Mouse (Mus musculus): ENCODE results near the gene Cyp4v3. TPM values are rescaled to one million over a fixed set of nuclear protein-coding genes. Genes with fewer than 3 reads are reported as not detected.
A peak's percentile ranks its signal among the peaks of the same experiment; 100 is the strongest.

Cyp4v3 gene
- 1.1 and 1.6 TPM in 2 replicates for polyA plus RNA-seq (2016; fragmentation: Nextera tagmentation; extraction: Ambion mirVana)

DNA sequence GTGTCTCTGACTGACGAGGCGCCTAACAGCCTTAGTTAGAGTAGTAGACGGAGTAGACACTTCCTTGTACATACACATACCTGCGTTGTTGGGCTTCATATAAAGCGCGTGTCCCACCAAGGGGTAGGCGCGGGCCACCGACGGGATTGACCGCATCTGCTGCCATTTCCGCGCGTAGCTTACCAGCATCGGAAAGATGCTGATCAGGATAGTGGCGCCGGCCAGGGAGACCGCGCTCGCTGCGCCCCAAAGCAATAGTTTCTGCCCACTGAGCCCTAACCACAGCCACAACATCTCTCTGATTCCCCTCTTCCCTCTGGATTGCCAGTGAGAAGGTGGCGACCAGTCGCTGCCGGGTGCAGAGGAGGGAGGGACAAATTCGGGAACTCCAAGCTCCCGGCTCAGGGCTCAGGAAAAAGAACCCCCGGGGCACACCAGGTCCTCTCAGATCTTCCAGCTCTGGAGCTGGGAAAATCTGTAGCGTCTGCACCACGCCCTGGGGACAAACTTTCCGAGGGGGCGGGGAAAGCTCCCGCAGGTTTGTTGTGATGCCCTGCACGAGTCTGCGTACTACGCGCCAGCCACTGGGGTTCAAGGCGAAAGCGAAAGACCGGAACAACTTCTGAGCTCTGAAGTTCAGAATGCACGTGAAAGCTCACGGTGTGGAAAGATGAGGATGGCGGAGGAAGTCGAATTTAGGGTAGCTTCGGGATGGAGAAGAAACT, at the start of gene Cyp4v3:
TSS of gene Cyp4v3 (minus strand) at position 532 of the 725 bp plus-strand sequence.
- WGBS, result under 1% methylated on average over 43 of the region's 44 CpGs
- ATAC-seq (ENCODE audit: insufficient number of reproducible peaks, insufficient read depth, low FRiP score, low TSS enrichment, low read depth), result peak; percentile 43; the same call in 1 of the 2 replicates
- no peak within 1 kb of the TSS for H3K27ac ChIP-seq

DNA sequence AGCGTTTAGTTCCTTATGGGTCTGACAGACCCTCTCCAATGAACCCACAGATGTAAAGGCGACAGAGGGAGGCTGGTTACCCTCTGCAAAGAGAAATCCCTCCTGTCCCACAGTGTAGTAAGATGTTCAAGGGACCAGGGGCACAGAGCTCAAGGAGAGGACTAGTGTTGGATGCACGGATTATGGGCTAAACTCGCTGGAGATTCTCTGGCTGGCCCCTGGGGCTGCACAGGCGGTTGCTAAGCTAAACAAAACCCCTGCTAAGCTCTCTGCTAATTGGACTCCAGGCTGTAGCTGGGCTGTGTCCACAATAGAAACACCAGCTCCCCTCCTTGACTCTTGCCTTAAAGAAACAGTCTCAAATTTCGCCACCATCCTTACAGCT, 48.9 kb upstream of the Cyp4v3 start, which contains the start of gene Fam149a:
TSS of gene Fam149a (minus strand) at position 329 of the 385 bp plus-strand sequence.
- H3K4me2 ChIP-seq, result peak within 1 kb of the TSS; percentile 88
- peaks cover 15% of the 10 kb centered on the region for H3K4me1 ChIP-seq (replicated peaks)
- peak within 1 kb of the TSS; percentile 46 for H3K4me3 ChIP-seq (replicated peaks)
- no peak within 1 kb of the TSS for H3K27ac ChIP-seq
- H3K9me3 ChIP-seq, result no peaks in the 10 kb centered on the region
- no peaks in the 10 kb centered on the region for H3K36me3 ChIP-seq
- peak within 1 kb of the TSS; percentile 66 for H3K9ac ChIP-seq (replicated peaks)
- peak; percentile 56; the same call in 1 of the 2 replicates for ATAC-seq (ENCODE audit: insufficient number of reproducible peaks, insufficient read depth, low FRiP score, low TSS enrichment, low read depth)
- WGBS, result 4% methylated on average over 6 of the region's 6 CpGs
- H3K27me3 ChIP-seq, result peaks cover 18% of the 10 kb centered on the region

More for the DNA sequence above, at the start of gene Cyp4v3:
- peak within 1 kb of the TSS; percentile 83 for H3K4me2 ChIP-seq
- H3K36me3 ChIP-seq, result no peaks in the 10 kb centered on the region
- H3K4me1 ChIP-seq (replicated peaks), result 0 out of 2 replicates have a peak, but pooled peaks cover 2% of the 10 kb centered on the region
- H3K27me3 ChIP-seq, result no peaks in the 10 kb centered on the region
- H3K9ac ChIP-seq (replicated peaks), result peak within 1 kb of the TSS; percentile 67
- H3K9me3 ChIP-seq, result no peaks in the 10 kb centered on the region
- H3K4me3 ChIP-seq (replicated peaks), result peak within 1 kb of the TSS; percentile 60

DNA sequence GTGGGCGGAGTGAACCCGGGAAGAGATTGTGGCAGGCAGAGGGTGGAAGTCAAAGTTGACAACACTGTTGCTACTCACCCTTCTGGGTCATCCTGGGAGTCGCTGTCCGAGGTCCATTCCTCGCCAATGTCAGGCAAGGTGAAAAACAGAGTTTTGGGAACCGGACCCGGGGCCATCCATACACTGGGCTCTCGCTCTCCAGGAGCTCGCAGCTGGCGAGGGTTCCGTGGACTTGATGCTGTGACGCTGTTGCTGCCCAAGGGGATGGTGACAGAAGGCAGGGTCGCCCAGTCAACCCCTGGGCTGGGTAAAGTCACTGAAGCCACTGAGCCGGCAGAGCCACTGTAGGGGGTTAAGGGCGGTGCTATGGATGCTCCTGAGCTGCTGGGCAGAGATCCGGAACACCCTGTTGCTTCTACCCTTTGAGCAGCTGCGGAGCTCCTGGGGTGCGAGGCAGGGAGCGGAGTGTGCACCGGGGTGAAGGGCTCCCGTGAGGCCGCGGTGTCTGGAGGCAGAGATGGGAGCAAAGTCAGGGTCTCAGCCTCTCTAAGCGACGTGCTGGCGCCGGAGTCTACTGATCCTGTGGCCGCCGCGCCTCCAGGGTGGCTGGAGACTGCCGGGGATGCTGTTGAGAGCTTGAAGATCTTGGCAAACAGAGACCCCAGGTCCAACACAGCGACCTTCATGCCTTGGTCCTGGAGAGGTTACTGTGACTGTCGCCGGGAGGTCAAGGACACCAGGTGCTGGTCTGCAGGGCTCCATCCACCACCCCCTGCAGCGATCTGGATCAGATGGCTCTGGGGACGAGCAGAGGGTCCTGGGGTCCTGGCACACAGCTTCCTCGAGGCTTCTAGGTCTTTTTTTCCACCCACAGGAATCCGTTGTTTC, 48.3 kb upstream of the Cyp4v3 start:
- Histone ChIP-seq H3K4me3 (replicated peaks) (peak overlapping the region; percentile 46), H3K4me2 (peak overlapping the region; percentile 88), H3K9me3 (no peaks in the 10 kb centered on the region), H3K27me3 (peaks cover 18% of the 10 kb centered on the region), H3K9ac (replicated peaks) (peak overlapping the region; percentile 66), H3K36me3 (no peaks in the 10 kb centered on the region), H3K27ac (no peak overlapping the region), H3K4me1 (replicated peaks) (peaks cover 15% of the 10 kb centered on the region)
- no peak for ATAC-seq (ENCODE audit: insufficient number of reproducible peaks, insufficient read depth, low FRiP score, low TSS enrichment, low read depth)
- WGBS, result 2% methylated on average over 38 of the region's 38 CpGs

DNA sequence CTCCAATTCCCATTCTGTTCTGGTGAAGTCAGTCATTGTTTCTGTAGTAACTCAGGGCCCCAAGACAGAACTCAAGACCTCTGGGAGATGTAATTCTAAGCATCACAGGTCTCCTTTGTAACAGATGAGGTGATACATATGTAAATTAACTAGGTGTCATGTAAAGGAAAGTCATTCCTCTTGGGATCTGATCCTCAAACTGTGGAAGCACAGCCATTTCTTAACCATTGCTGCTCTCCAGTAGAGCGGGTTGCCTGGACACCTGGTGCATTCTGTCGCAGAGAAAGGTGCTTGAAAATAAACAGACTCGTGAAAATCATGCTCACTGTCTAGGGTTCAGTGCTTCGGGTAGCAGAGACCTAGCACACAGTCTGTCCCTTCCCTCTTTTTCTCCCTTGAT, 47.6 kb upstream of the Cyp4v3 start:
- WGBS, result 24% methylated on average over 4 of the region's 4 CpGs
- H3K36me3 ChIP-seq, result no peaks in the 10 kb centered on the region
- H3K9ac ChIP-seq (replicated peaks), result no peak overlapping the region
- peak overlapping the region; percentile 46; the same call in 1 of the 2 replicates for H3K4me3 ChIP-seq (replicated peaks)
- no peaks in the 10 kb centered on the region for H3K9me3 ChIP-seq
- peak overlapping the region; percentile 88 for H3K4me2 ChIP-seq
- no peak overlapping the region for H3K27ac ChIP-seq
- peaks cover 18% of the 10 kb centered on the region for H3K27me3 ChIP-seq
- peaks cover 15% of the 10 kb centered on the region for H3K4me1 ChIP-seq (replicated peaks)
- no peak for ATAC-seq (ENCODE audit: insufficient number of reproducible peaks, insufficient read depth, low FRiP score, low TSS enrichment, low read depth)

DNA sequence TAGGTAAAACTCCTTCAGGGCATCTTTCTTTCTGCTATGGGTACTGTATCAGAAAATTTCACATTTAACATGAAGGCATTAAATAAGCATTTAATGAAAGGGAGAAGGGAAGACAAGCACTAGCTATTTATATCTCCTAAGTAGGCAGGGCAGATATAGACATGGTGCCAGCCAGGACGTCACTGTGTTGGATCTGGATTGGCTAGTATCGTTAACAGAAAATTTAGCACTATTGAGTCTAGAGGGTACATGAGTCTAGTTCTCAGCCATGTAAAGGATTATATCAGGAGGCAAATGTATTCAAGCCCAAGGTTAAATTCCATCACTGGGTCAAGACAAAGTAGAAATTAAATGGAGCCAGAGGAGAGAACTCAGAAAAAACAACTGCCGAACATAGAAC, 41.1 kb upstream of the Cyp4v3 start:
- ATAC-seq (ENCODE audit: insufficient number of reproducible peaks, insufficient read depth, low FRiP score, low TSS enrichment, low read depth), result no peak
- no peaks in the 10 kb centered on the region for H3K36me3 ChIP-seq
- H3K27me3 ChIP-seq, result no peaks in the 10 kb centered on the region
- no peak overlapping the region for H3K27ac ChIP-seq
- H3K4me2 ChIP-seq, result no peak overlapping the region
- 80% methylated on average over 3 of the region's 3 CpGs for WGBS
- 0 out of 2 replicates have a peak, but pooled peaks cover 5% of the 10 kb centered on the region for H3K4me1 ChIP-seq (replicated peaks)
- no peaks in the 10 kb centered on the region for H3K9me3 ChIP-seq
- no peak overlapping the region for H3K4me3 ChIP-seq (replicated peaks)
- H3K9ac ChIP-seq (replicated peaks), result no peak overlapping the region

DNA sequence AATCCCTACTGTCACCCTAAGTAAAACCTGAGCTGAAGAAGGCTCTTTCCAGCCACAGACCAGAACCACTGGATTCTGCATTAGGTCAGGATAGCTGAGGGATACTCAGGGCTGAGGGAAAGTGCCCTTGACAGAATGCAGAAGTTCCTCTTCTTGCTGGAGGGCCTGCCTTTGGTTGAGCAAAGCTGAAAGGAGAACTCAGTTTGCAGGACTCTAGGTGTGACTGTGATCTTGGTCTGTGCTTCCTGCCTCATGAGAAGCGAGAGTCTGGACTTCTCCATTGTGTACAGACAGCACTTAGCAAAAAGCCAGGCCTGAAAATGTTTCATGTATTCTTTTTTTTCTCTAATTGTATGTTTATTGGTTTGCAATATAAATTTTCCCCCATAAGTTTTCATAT, 34.1 kb upstream of the Cyp4v3 start:
- Histone ChIP-seq H3K36me3 (no peaks in the 10 kb centered on the region), H3K4me2 (no peak overlapping the region), H3K4me1 (replicated peaks) (0 out of 2 replicates have a peak, but pooled peaks cover 4% of the 10 kb centered on the region), H3K4me3 (replicated peaks) (no peak overlapping the region), H3K27me3 (no peaks in the 10 kb centered on the region), H3K9ac (replicated peaks) (no peak overlapping the region), H3K27ac (no peak overlapping the region), H3K9me3 (no peaks in the 10 kb centered on the region)
- no peak for ATAC-seq (ENCODE audit: insufficient number of reproducible peaks, insufficient read depth, low FRiP score, low TSS enrichment, low read depth)
- 92% methylated on average over 1 of the region's 1 CpGs for WGBS

DNA sequence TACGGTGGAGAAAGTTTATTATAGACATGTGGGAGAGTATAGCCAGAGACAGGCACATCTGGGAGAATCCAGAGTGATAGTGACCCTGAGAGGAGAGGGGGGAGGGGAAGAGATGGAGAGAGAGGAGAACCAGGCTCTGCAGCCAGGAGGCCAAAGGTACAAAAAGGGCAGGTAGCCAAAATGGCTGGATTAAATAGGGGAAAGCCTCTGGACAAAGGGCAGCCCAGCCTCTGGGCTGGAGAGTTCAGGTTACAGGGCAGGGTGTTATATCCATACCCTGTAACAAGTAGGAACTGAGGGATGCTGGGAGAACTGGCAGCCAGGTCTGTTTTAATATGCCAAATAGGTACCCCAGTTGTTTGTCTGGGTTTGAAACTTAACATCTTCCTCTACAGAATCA, 30.2 kb upstream of the Cyp4v3 start:
- H3K9ac ChIP-seq (replicated peaks), result no peak overlapping the region
- no peaks in the 10 kb centered on the region for H3K36me3 ChIP-seq
- no peak overlapping the region for H3K4me3 ChIP-seq (replicated peaks)
- 84% methylated on average over 1 of the region's 1 CpGs for WGBS
- ATAC-seq (ENCODE audit: insufficient number of reproducible peaks, insufficient read depth, low FRiP score, low TSS enrichment, low read depth), result no peak
- no peaks in the 10 kb centered on the region for H3K27me3 ChIP-seq
- 0 out of 2 replicates have a peak, but pooled peaks cover under 1% of the 10 kb centered on the region for H3K4me1 ChIP-seq (replicated peaks)
- no peak overlapping the region for H3K27ac ChIP-seq
- H3K9me3 ChIP-seq, result no peaks in the 10 kb centered on the region
- H3K4me2 ChIP-seq, result no peak overlapping the region

DNA sequence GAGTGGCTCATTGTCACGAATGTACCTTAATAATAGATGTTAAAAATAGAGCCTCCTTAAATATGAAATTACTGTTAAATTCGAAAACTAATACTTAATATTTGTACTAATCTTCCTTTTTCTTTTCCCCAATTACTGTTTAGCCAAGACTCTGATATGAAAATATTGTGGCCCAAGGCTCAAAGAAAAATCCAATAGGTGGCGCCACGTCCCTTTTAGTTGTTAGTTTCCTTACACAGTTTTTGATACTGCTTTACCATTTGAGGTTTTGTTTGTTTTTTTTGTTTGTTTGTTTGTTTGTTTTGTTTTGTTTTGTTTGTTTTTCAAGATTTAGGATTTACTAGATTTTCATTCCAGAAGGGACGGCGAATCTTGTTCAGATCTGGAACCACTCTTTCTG, 29.3 kb upstream of the Cyp4v3 start:
- no peak for ATAC-seq (ENCODE audit: insufficient number of reproducible peaks, insufficient read depth, low FRiP score, low TSS enrichment, low read depth)
- WGBS, result 73% methylated on average over 6 of the region's 6 CpGs
- Histone ChIP-seq H3K4me2 (no peak overlapping the region), H3K4me3 (replicated peaks) (no peak overlapping the region), H3K9me3 (no peaks in the 10 kb centered on the region), H3K27ac (no peak overlapping the region), H3K9ac (replicated peaks) (no peak overlapping the region), H3K36me3 (no peaks in the 10 kb centered on the region), H3K4me1 (replicated peaks) (peaks cover 2% of the 10 kb centered on the region; the same call in 1 of the 2 replicates), H3K27me3 (no peaks in the 10 kb centered on the region)

DNA sequence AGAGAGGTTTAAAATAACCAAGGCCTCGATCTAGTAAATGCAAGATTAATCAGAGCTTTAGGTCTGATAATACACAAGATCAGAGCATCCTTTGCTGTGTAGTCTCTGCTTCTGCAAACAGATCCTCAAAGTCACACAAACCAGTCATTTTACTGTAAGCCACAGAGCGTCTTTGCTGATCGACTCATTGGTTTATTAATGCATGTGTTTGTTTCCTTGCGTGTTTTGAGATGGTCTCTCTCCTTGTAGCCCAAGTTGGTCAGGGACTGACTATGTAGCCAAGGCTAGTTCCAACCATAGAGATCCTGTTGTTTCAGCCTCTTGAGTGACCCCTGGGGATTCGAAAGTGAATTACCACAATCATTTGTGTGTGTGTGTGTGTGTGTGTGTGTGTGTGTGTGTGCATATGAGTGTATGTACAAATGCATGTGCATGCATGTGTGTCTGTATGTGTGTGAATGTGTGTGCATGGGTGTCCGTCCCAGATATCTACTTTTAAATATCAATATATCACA, 26.1 kb upstream of the Cyp4v3 start:
- Histone ChIP-seq H3K27me3 (no peaks in the 10 kb centered on the region), H3K9me3 (no peaks in the 10 kb centered on the region), H3K4me1 (replicated peaks) (peaks cover 2% of the 10 kb centered on the region; the same call in 1 of the 2 replicates), H3K27ac (no peak overlapping the region), H3K4me3 (replicated peaks) (peak overlapping the region; percentile 65), H3K36me3 (0 out of 2 replicates have a peak, but pooled peaks cover 5% of the 10 kb centered on the region), H3K4me2 (peak overlapping the region; percentile 87), H3K9ac (replicated peaks) (no peak overlapping the region)
- WGBS, result 85% methylated on average over 6 of the region's 6 CpGs
- ATAC-seq (ENCODE audit: insufficient number of reproducible peaks, insufficient read depth, low FRiP score, low TSS enrichment, low read depth), result no peak

DNA sequence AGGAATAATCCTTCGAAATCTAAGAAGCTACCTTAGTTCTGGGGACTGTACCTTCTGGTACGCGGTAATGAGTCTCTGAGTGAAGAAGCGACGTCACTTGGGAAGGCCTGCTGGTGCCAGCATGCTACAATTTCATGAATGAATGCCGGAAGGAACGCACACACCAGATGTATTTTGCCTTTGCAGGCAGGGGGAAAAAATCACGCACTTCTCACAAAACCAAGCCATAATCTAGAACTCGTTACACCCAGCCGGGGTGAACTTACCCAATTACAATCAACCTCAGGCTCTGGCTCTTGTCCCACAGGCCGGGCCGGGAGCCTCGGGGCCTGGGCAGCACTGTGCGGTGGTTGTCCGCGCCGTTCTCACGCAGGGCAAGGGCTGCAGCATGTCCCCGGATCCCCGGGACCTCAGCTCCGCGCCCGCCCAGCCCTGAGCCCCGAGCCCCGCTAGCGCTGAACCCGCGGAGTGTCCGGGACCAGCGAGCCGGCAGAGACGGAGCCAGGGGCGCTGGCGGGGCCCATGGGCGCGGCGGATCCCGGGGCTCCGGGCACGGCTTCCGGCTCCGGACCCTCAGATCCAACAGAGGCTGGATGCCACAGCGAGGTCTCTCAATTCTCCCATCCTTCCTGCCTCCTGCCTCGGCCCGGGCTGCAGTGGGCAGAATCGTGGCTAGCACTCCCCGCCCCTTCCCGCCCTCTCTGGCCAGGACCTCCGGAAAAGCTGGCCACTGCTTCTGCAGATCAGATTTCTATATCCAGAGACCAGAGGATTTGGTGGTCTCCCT, 25.3 kb upstream of the Cyp4v3 start:
- H3K9ac ChIP-seq (replicated peaks), result peak overlapping the region; percentile 81
- H3K4me1 ChIP-seq (replicated peaks), result peaks cover 2% of the 10 kb centered on the region; the same call in 1 of the 2 replicates
- H3K4me3 ChIP-seq (replicated peaks), result peak overlapping the region; percentile 65
- WGBS, result 3% methylated on average over 49 of the region's 49 CpGs
- peak; percentile 70 for ATAC-seq (ENCODE audit: insufficient number of reproducible peaks, insufficient read depth, low FRiP score, low TSS enrichment, low read depth)
- H3K27ac ChIP-seq, result 0 out of 2 replicates have a peak overlapping the region, but pooled peaks have one; percentile 17
- H3K27me3 ChIP-seq, result no peaks in the 10 kb centered on the region
- no peaks in the 10 kb centered on the region for H3K9me3 ChIP-seq
- peaks cover 12% of the 10 kb centered on the region for H3K36me3 ChIP-seq
- H3K4me2 ChIP-seq, result peak overlapping the region; percentile 87

All from limb, embryonic 12.5 days (tissue).